Mouse (Mus musculus) right cerebral cortex, postnatal 36 days (tissue): ENCODE measurements around the gene Nme1.
"Not testable (repeated sequence)": the region's sequence is repeated elsewhere in the genome, so short reads cannot be mapped to it uniquely, and the experiment has no call there.

Source experiments
- DNase-seq, 2 experiments: peaks; one replicate each; pipeline ENCODE4 v3.0.0; 2022; ENCODE audit warnings: low spot score in 2 of 2, mixed read lengths in 1 of 2

Gene Nme1

GRCm38 (mm10) chr11:93965391-93965790, 2.9 kb downstream of the Nme1 start:
- DNase-seq: peak in 1 of 2 experiments; percentile 27

- no peak for DNase-seq
These were observed 5.3 kb downstream of the Nme1 start for GRCm38 (mm10) chr11:93963013-93963412.

GRCm38 (mm10) chr11:93961482-93961881, 6.8 kb downstream of the Nme1 start:
- no peak for DNase-seq

- no peak for DNase-seq
These were observed 10.6 kb downstream of the Nme1 start for GRCm38 (mm10) chr11:93957746-93958145.

GRCm38 (mm10) chr11:93957031-93957555, 11.2 kb downstream of the Nme1 start:
- no peak for DNase-seq

GRCm38 (mm10) chr11:93956159-93956558, 12.2 kb downstream of the Nme1 start, which contains the start of gene Nme2:
Gene Nme2, minus strand, starts transcription at chr11:93956259.
- DNase-seq: no peak

GRCm38 (mm10) chr11:93955256-93956150, 12.8 kb downstream of the Nme1 start:
- peak; percentile 82 to 85 for DNase-seq

GRCm38 (mm10) chr11:93954738-93955255, 13.5 kb downstream of the Nme1 start:
- no peak for DNase-seq

GRCm38 (mm10) chr11:93952376-93952775, 15.9 kb downstream of the Nme1 start:
- DNase-seq: no peak

- DNase-seq: no peak
These were observed 18.3 kb downstream of the Nme1 start for GRCm38 (mm10) chr11:93950045-93950444.

- no peak for DNase-seq
These were observed 19.3 kb downstream of the Nme1 start for GRCm38 (mm10) chr11:93948887-93949567.

- no peak for DNase-seq
These were observed 23.3 kb downstream of the Nme1 start for GRCm38 (mm10) chr11:93944986-93945385.

GRCm38 (mm10) chr11:93940906-93941305, 27.4 kb downstream of the Nme1 start:
- DNase-seq: no peak

GRCm38 (mm10) chr11:93929106-93929505, 39.2 kb downstream of the Nme1 start:
- DNase-seq: no peak

- not testable (repeated sequence) for DNase-seq
These were observed 53.3 kb downstream of the Nme1 start for GRCm38 (mm10) chr11:93915019-93915418.

- DNase-seq: no peak
These were observed 56.7 kb downstream of the Nme1 start for GRCm38 (mm10) chr11:93911603-93912002.

GRCm38 (mm10) chr11:93908829-93909228, 59.5 kb downstream of the Nme1 start:
- no peak for DNase-seq

GRCm38 (mm10) chr11:93907839-93908238, 60.5 kb downstream of the Nme1 start:
- DNase-seq: no peak
